Mouse (Mus musculus): ENCODE data around the gene Plagl1. TPM values are rescaled to one million over a fixed set of nuclear protein-coding genes. Genes with fewer than 3 reads are reported as not detected.

The Plagl1 gene
- total and polyA plus RNA-seq, 3 experiments, result not detected

GRCm38 (mm10) chr10:13044659-13045058, 15.6 kb upstream of the Plagl1 start:
- H3K27me3 ChIP-seq (ENCODE audit: control insufficient read depth in 1 of 2, insufficient read depth in 2 of 2, low read length in 2 of 2), result peaks cover 0 to 3% of the 10 kb centered on the region in 2 experiments; a peak in 2 of 4 replicates
- no peak for DNase-seq (ENCODE audit: low read depth, low spot score)
- H3K27ac ChIP-seq (ENCODE audit: control insufficient read depth, low read depth, low read length), result no peak overlapping the region
- H3K36me3 ChIP-seq (ENCODE audit: control insufficient read depth in 1 of 2, insufficient read depth in 2 of 2, low read length in 2 of 2), result no peaks in the 10 kb centered on the region
- H3K9ac ChIP-seq (ENCODE audit: control insufficient read depth, low read depth, low read length, poor library complexity, severe bottlenecking), result no peak overlapping the region
- no peak overlapping the region for H3K4me3 ChIP-seq (ENCODE audit: control insufficient read depth in 1 of 2, insufficient read depth in 1 of 2, low read depth in 2 of 2, low read length in 2 of 2)
- H3K4me1 ChIP-seq (ENCODE audit: control insufficient read depth in 1 of 2, insufficient read depth in 2 of 2, low read length in 2 of 2), result no peaks in the 10 kb centered on the region
- TF ChIP-seq GABPA (IDR thresholded peaks at IDR 0.05; ENCODE audit: low read depth, low read length), result no peak
- TF ChIP-seq MEF2A (IDR thresholded peaks at IDR 0.05; ENCODE audit: extremely low read depth, insufficient replicate concordance, low read depth, low read length, poor library complexity, severe bottlenecking), result no peak
- TF ChIP-seq POLR2A (IDR thresholded peaks at IDR 0.05; ENCODE audit: control insufficient read depth in 1 of 2, insufficient read depth in 1 of 2, low read depth in 1 of 2, low read length in 2 of 2, poor library complexity in 1 of 2), result no peak
- TF ChIP-seq CTCF (IDR thresholded peaks at IDR 0.05 in 2 of 3, conservative IDR thresholded peaks at IDR 0.05 in 1 of 3; ENCODE audit: control insufficient read depth in 1 of 3, insufficient read depth in 1 of 3, low read depth in 2 of 3, low read length in 3 of 3, poor library complexity in 1 of 3, severe bottlenecking in 1 of 3), result no peak
- no peak for TF ChIP-seq MYC (IDR thresholded peaks at IDR 0.05; ENCODE audit: low read depth, low read length)
- no peak for TF ChIP-seq RCOR1 (IDR thresholded peaks at IDR 0.05; ENCODE audit: low read depth, low read length)
- no peak for TF ChIP-seq POLR2AphosphoS5 (IDR thresholded peaks at IDR 0.05; ENCODE audit: borderline replicate concordance, low read depth, low read length)
- no peak for TF ChIP-seq MAFK (IDR thresholded peaks at IDR 0.05; ENCODE audit: borderline replicate concordance, low read depth, low read length)
- TF ChIP-seq ZKSCAN1 (IDR thresholded peaks at IDR 0.05; ENCODE audit: low read depth, low read length), result no peak
- no peak for TF ChIP-seq TBP (IDR thresholded peaks at IDR 0.05; ENCODE audit: low read depth, low read length)
- TF ChIP-seq ZC3H11A (IDR thresholded peaks at IDR 0.05; ENCODE audit: low read depth, low read length), result no peak
- no peak for TF ChIP-seq SIN3A (IDR thresholded peaks at IDR 0.05; ENCODE audit: low read length)
- TF ChIP-seq UBTF (IDR thresholded peaks at IDR 0.05; ENCODE audit: borderline replicate concordance, insufficient read depth, low read depth, low read length), result no peak
- no peaks in the 10 kb centered on the region for H3K9me3 ChIP-seq (replicated peaks; ENCODE audit: insufficient read depth, low read length)
- H3K79me2 ChIP-seq (ENCODE audit: control insufficient read depth, insufficient read depth, low read length, poor library complexity), result no peaks in the 10 kb centered on the region

GRCm38 (mm10) chr10:13047816-13048215, 12.5 kb upstream of the Plagl1 start:
- no peak for TF ChIP-seq NELFE (IDR thresholded peaks at IDR 0.05; ENCODE audit: low read depth, low read length)
- no peak for TF ChIP-seq UBTF (IDR thresholded peaks at IDR 0.05; ENCODE audit: borderline replicate concordance, insufficient read depth, low read depth, low read length)
- TF ChIP-seq MXI1 (IDR thresholded peaks at IDR 0.05; ENCODE audit: low read depth, low read length), result no peak
- TF ChIP-seq ZMIZ1 (IDR thresholded peaks at IDR 0.05; ENCODE audit: low read depth, low read length), result no peak
- no peak for TF ChIP-seq RAD21 (IDR thresholded peaks at IDR 0.05; ENCODE audit: low read depth, low read length)
- no peak for TF ChIP-seq USF1 (IDR thresholded peaks at IDR 0.05; ENCODE audit: low read depth, low read length)
- no peak for TF ChIP-seq NRF1 (IDR thresholded peaks at IDR 0.05; ENCODE audit: insufficient read depth, low read depth, low read length, poor library complexity, severe bottlenecking)
- TF ChIP-seq SMC3 (IDR thresholded peaks at IDR 0.05; ENCODE audit: low read depth, low read length), result no peak
- no peak for TF ChIP-seq ZNF384 (IDR thresholded peaks at IDR 0.05; ENCODE audit: low read depth, low read length)
- no peak for TF ChIP-seq MYB (IDR thresholded peaks at IDR 0.05; ENCODE audit: low read depth, low read length)
- no peak for TF ChIP-seq MAFK (IDR thresholded peaks at IDR 0.05; ENCODE audit: borderline replicate concordance, low read depth, low read length)
- no peak for TF ChIP-seq EP300 (IDR thresholded peaks at IDR 0.05; ENCODE audit: low read depth in 1 of 2, low read length in 2 of 2)
- no peak for TF ChIP-seq TBP (IDR thresholded peaks at IDR 0.05; ENCODE audit: low read depth, low read length)
- H3K9ac ChIP-seq (ENCODE audit: control insufficient read depth, low read depth, low read length, poor library complexity, severe bottlenecking), result no peak overlapping the region
- no peak for DNase-seq (ENCODE audit: low read depth, low spot score)
- no peak overlapping the region for H3K27ac ChIP-seq (ENCODE audit: control insufficient read depth, low read depth, low read length)
- no peaks in the 10 kb centered on the region for H3K36me3 ChIP-seq (ENCODE audit: control insufficient read depth in 1 of 2, insufficient read depth in 2 of 2, low read length in 2 of 2)
- peaks cover 0 to 3% of the 10 kb centered on the region in 2 experiments; a peak in 2 of 4 replicates for H3K27me3 ChIP-seq (ENCODE audit: control insufficient read depth in 1 of 2, insufficient read depth in 2 of 2, low read length in 2 of 2)
- no peaks in the 10 kb centered on the region for H3K9me3 ChIP-seq (replicated peaks; ENCODE audit: insufficient read depth, low read length)
- no peaks in the 10 kb centered on the region for H3K4me1 ChIP-seq (ENCODE audit: control insufficient read depth in 1 of 2, insufficient read depth in 2 of 2, low read length in 2 of 2)
- no peak overlapping the region for H3K4me3 ChIP-seq (ENCODE audit: control insufficient read depth in 1 of 2, insufficient read depth in 1 of 2, low read depth in 2 of 2, low read length in 2 of 2)
- no peaks in the 10 kb centered on the region for H3K79me2 ChIP-seq (ENCODE audit: control insufficient read depth, insufficient read depth, low read length, poor library complexity)
